Mouse (Mus musculus) midbrain, embryonic 14.5 days (tissue): Measurements from ENCODE around the gene Cdkn1c. TPM values are rescaled to one million over a fixed set of nuclear protein-coding genes. Genes with fewer than 3 reads are reported as not detected.

Experiments
- ATAC-seq: fragments of 200-750 bp; cut with Nextera tagmentation; 2 replicates; pipeline ENCODE4 v1.8.0; 2017; ENCODE audit warnings: moderate number of reproducible peaks, moderate library complexity; ENCODE audit not compliant: low FRiP score, low TSS enrichment
- DNase-seq: peaks from one replicate; pipeline ENCODE4 v3.0.0-alpha.2; 2015
- H3K27ac ChIP-seq: fragments of 300-500 bp; sonication (generic); replicated peaks from 2 replicates; pipeline ENCODE4 v1.5.1; 2014; ENCODE audit warnings: mild to moderate bottlenecking, low read depth, low read length, moderate library complexity
- H3K27me3 ChIP-seq: fragments of 300-500 bp; sonication (generic); 2 replicates; pipeline ENCODE4 v1.6.1; 2014; ENCODE audit warnings: low read length, control low read depth, mixed read lengths; ENCODE audit not compliant: control insufficient read depth, insufficient read depth
- H3K36me3 ChIP-seq: fragments of 300-500 bp; sonication (generic); 2 replicates; pipeline ENCODE4 v1.6.1; 2014; ENCODE audit warnings: low read length, control low read depth; ENCODE audit not compliant: control insufficient read depth, insufficient read depth
- H3K4me1 ChIP-seq: fragments of 300-500 bp; sonication (generic); 2 replicates; pipeline ENCODE4 v1.6.1; 2014; ENCODE audit warnings: mild to moderate bottlenecking, antibody characterized with exemption, low read length, control low read depth; ENCODE audit not compliant: control insufficient read depth, insufficient read depth
- H3K4me2 ChIP-seq: fragments of 300-500 bp; sonication (generic); 2 replicates; pipeline ENCODE4 v1.6.1; 2014; ENCODE audit warnings: mild to moderate bottlenecking, low read length, moderate library complexity
- H3K4me3 ChIP-seq: fragments of 300-500 bp; sonication (generic); replicated peaks from 2 replicates; pipeline ENCODE4 v1.5.1; 2014; ENCODE audit warnings: low read depth, low read length
- H3K9ac ChIP-seq: fragments of 300-500 bp; sonication (generic); replicated peaks from 2 replicates; pipeline ENCODE4 v1.6.1; 2014; ENCODE audit warnings: mild to moderate bottlenecking, low read length, moderate library complexity
- H3K9me3 ChIP-seq: fragments of 300-500 bp; sonication (generic); 2 replicates; pipeline ENCODE4 v1.6.1; 2016; ENCODE audit warnings: low read length, control low read depth, mixed read lengths; ENCODE audit not compliant: control insufficient read depth
- WGBS: fragments of 180-500 bp; shearing (Covaris S2); extraction: QIAGEN DNeasy Blood & Tissue Kit; methylation state at CpG from one replicate; pipeline ENCODE4 v1.1.7; 2014; 5-methylcytosine and 5-hydroxymethylcytosine counted together
- polyA plus RNA-seq: library from polyadenylated mRNA; unstranded; fragments of >200 nt; fragmentation: Nextera tagmentation; extraction: Ambion mirVana; gene quantifications from 2 replicates; pipeline ENCODE4 v1.2.1, GENCODE M21; 2014

Gene Cdkn1c
- polyA plus RNA-seq, 1 experiment from 2014 or later, result 417 TPM

DNA sequence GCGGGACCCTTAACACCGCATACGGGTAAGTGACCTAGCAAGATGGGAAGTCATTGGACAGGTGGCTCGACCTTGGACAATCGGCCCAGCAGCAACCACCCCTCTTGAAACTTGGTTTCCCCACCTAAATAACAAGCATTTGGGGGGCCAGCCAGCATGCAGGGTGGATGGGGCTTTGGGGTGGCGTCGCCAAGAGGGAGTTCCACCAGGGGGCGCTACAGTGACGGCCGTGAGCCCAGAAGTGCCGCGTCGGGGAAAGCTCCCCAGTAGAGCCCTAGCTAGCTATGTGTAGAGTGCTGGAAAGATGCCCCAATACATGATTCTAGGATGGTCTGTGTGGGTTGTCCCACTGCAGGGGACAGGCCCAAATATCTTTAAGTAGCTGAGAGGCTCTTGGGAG lies 19.6 kb upstream of the Cdkn1c start:
- Histone ChIP-seq H3K36me3 (no peaks in the 10 kb centered on the region), H3K4me3 (no peak overlapping the region), H3K27ac (no peak overlapping the region), H3K9me3 (no peaks in the 10 kb centered on the region), H3K4me1 (no peaks in the 10 kb centered on the region), H3K9ac (no peak overlapping the region), H3K4me2 (no peak overlapping the region), H3K27me3 (no peaks in the 10 kb centered on the region)
- ATAC-seq, result no peak
- peak; percentile 55 for DNase-seq
- WGBS, result 31% methylated on average over 13 of the region's 13 CpGs

DNA sequence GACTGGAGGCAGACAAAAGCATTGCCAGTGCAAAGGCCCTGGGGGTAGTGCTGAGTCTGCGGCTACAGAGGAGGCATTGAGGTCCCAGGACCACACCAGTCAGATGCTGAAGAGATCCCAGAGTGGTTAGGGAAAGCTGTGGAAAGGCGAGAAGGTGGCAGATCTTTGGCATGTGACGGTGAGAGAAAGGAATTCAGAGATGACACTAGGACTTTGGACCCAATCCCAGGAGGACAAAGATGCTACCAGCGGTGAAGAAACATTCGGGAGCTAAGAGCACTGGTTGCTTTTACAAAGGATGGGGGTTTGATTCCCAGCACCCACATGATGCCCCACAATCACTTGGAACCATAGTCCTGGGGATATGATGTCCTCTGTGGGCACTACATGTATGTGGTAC lies 16.9 kb upstream of the Cdkn1c start:
- no peaks in the 10 kb centered on the region for H3K36me3 ChIP-seq
- H3K27ac ChIP-seq, result no peak overlapping the region
- H3K27me3 ChIP-seq, result no peaks in the 10 kb centered on the region
- H3K4me2 ChIP-seq, result no peak overlapping the region
- no peak overlapping the region for H3K4me3 ChIP-seq
- whole genome bisulfite sequencing, result 83% methylated on average over 5 of the region's 5 CpGs
- H3K9me3 ChIP-seq, result no peaks in the 10 kb centered on the region
- H3K4me1 ChIP-seq, result no peaks in the 10 kb centered on the region
- no peak overlapping the region for H3K9ac ChIP-seq
- ATAC-seq (no peak), DNase-seq (no peak)

DNA sequence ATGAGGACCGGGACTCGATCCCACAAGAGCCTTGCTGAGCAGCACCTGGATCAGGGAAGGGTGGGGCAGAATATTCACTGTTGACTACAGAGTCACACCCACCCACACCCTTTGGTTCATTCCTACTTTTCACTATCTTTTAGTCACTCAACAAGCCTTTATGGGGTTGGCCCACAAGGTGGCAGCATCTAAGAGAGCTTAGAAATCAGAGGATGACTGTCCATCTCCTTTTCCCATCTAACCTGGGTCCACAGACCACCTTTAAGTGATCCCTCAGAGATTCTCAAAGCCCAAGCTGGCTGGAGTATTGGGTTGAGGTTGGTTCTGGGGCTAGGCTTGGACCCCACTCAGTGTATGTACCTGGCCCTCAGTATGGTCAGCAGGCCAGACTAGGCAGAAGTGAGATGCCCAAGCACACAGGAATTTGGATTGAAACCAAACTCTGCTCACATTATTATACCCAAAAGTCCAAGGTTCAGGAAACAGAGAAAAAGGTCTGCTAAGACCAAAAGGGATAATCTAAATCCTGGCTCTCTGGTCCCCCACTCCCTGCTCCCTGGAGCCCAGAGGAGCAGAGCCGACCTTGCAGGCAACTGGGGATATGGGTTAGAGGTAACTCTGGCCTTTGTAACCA lies 16.0 kb upstream of the Cdkn1c start:
- H3K4me1 ChIP-seq, result no peaks in the 10 kb centered on the region
- H3K36me3 ChIP-seq, result no peaks in the 10 kb centered on the region
- no peak overlapping the region for H3K4me2 ChIP-seq
- H3K27ac ChIP-seq, result no peak overlapping the region
- H3K9ac ChIP-seq, result no peak overlapping the region
- no peaks in the 10 kb centered on the region for H3K27me3 ChIP-seq
- no peak for ATAC-seq
- H3K9me3 ChIP-seq, result no peaks in the 10 kb centered on the region
- no peak for DNase-seq
- 89% methylated on average over 3 of the region's 3 CpGs for WGBS
- no peak overlapping the region for H3K4me3 ChIP-seq

DNA sequence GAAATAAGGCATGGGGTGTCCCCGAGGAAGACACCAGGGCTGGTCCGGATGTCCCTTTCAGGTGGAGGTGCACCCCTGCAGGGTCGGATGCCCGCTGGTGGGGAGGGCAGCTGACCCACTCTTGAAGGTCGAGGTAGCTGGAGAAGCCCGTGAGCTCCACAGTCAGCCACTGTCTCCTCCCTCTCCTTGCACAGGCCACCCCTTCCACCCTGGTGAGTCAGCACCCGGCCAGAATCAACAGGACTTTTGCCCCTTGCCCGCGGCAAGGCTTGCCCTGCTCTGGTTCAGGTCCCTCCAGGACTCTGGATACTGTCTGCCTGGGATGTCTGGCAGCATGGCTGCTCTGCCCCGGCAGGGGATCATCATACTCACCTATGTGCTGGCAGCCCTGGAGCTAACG lies 15.0 kb upstream of the Cdkn1c start:
- Histone ChIP-seq H3K27ac (no peak overlapping the region), H3K4me1 (no peaks in the 10 kb centered on the region), H3K4me3 (no peak overlapping the region), H3K4me2 (no peak overlapping the region), H3K9ac (no peak overlapping the region), H3K36me3 (no peaks in the 10 kb centered on the region), H3K27me3 (no peaks in the 10 kb centered on the region), H3K9me3 (no peaks in the 10 kb centered on the region)
- WGBS, result 78% methylated on average over 11 of the region's 11 CpGs
- ATAC-seq (no peak), DNase-seq (no peak)

DNA sequence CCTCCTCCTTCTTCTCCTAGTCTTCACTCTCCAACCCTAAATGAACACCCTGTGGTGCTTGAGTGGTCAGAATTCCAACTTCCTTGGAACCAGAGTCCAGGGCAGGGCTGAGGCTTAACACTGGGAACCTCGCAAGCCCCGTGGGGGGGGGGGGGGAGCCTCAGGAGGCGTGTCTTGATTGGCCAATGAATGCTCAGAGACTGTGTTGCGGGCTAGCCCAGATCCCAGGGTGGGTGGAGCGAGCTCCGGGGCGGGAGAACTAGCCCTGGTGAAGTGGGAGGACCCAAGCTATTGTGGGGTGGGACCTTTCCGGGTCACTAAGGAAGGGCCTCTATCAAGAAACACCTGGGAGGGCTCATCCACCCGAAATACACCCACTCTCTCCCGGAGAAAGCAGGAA lies 14.0 kb upstream of the Cdkn1c start:
- H3K4me3 ChIP-seq, result no peak overlapping the region
- H3K9ac ChIP-seq, result no peak overlapping the region
- DNase-seq (no peak), ATAC-seq (no peak)
- H3K9me3 ChIP-seq, result no peaks in the 10 kb centered on the region
- WGBS, result 33% methylated on average over 10 of the region's 10 CpGs
- H3K36me3 ChIP-seq, result no peaks in the 10 kb centered on the region
- H3K27ac ChIP-seq, result no peak overlapping the region
- no peaks in the 10 kb centered on the region for H3K4me1 ChIP-seq
- no peak overlapping the region for H3K4me2 ChIP-seq
- H3K27me3 ChIP-seq, result no peaks in the 10 kb centered on the region

DNA sequence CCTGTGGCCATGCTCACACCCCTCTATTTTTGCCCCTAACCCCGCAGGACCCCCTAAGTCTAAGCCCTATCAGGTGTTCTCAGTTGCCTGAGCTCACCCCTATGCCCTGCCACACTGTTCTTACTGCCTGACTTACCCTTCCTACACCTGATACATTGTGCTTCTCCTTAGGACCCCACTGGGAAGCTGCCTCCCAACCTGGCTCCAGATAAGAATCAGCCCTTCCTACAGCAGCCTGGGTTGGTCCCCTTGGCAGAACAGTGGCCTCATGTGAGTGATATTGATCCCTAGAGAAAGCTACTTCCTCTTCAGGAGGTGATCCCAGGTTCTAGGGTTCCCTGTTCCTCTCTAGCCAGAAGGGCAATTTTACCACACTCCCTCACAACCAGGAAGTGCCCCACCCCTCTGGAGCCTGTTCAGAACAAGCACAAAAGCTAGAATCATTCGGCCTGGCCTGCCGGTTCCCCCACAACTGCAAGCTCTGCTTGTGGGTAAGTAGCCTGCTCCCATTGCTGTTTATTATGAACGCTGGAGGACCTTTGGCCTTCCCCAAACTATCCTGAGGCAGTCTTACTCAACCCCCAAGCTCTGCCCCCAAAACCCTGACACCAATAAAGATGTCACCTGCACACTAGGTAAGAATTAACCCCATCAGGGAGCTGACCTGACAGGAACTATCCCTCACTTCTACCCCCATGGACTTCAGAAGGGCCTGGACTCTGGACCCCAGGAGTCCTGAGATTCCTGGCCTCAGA lies 12.7 kb upstream of the Cdkn1c start, which contains the start of gene Slc22a18:
Gene Slc22a18, plus strand, starts transcription at position 390 of the 755 bp plus-strand sequence.
- ATAC-seq, result no peak
- Histone ChIP-seq H3K36me3 (no peaks in the 10 kb centered on the region), H3K27ac (no peak within 1 kb of the TSS), H3K9me3 (no peaks in the 10 kb centered on the region), H3K4me3 (no peak within 1 kb of the TSS), H3K9ac (no peak within 1 kb of the TSS), H3K4me1 (no peaks in the 10 kb centered on the region), H3K4me2 (no peak within 1 kb of the TSS), H3K27me3 (no peaks in the 10 kb centered on the region)
- 48% methylated on average over 4 of the region's 4 CpGs for WGBS
- no peak for DNase-seq

DNA sequence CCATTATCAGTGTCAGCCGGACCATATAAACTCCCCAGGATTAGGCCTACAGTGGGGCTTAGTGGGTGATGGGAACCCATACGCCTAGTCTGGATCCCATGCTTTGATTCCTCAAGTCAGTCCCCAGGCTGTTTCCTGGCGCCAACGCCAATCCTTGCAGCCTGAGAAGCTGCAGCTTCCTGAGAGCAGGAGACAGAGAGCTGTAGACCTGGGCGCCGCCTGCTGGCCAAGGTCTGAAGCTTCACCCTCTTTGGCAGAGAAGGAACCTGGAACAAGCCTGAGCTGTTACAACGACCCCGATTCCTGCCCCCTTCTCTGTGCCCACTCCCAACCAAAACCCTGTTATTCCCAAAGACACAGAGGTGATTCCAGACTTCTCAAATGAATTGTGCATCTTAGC lies 9.1 kb upstream of the Cdkn1c start:
- Histone ChIP-seq H3K27me3 (no peaks in the 10 kb centered on the region), H3K9ac (no peak overlapping the region)
- 19% methylated on average over 8 of the region's 8 CpGs for WGBS

DNA sequence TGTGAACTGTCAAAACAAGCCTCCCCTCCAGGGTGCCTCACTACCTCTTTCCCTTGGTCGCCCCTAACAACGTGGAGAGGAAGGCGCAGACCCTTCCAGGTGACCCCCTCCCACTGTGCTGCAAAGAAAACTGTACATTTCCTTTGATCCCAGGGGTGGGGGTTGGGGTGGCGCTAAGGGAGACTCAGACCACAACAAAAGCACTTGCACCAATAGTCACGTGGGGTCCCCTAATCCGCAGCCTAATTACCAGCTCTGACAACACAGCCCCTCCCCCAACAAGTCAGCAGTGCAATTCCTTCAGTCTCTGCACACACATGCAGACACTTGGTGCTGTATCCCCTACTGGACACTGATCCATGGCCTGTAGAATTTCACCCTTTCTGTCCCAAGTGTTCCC lies 6.9 kb upstream of the Cdkn1c start:
- no peak overlapping the region for H3K4me3 ChIP-seq
- peaks cover 7% of the 10 kb centered on the region; the same call in 1 of the 2 replicates for H3K27me3 ChIP-seq
- H3K9ac ChIP-seq, result no peak overlapping the region
- H3K36me3 ChIP-seq, result no peaks in the 10 kb centered on the region
- no peaks in the 10 kb centered on the region for H3K9me3 ChIP-seq
- peaks cover 14% of the 10 kb centered on the region for H3K4me1 ChIP-seq
- H3K4me2 ChIP-seq, result no peak overlapping the region
- peak; percentile 79 for DNase-seq
- H3K27ac ChIP-seq, result peak overlapping the region; percentile 38; the same call in 1 of the 2 replicates
- no peak for ATAC-seq
- WGBS, result 7% methylated on average over 6 of the region's 6 CpGs

More for the DNA sequence above, 9.1 kb upstream of the Cdkn1c start:
- ATAC-seq (no peak), DNase-seq (peak; percentile 92)
- no peaks in the 10 kb centered on the region for H3K36me3 ChIP-seq
- peaks cover 9% of the 10 kb centered on the region for H3K4me1 ChIP-seq
- H3K4me3 ChIP-seq, result no peak overlapping the region
- H3K9me3 ChIP-seq, result no peaks in the 10 kb centered on the region
- H3K4me2 ChIP-seq, result no peak overlapping the region
- no peak overlapping the region for H3K27ac ChIP-seq
